Comparison of ENCODE assay signal across 20 mouse cellular contexts in the genomic region with DNA sequence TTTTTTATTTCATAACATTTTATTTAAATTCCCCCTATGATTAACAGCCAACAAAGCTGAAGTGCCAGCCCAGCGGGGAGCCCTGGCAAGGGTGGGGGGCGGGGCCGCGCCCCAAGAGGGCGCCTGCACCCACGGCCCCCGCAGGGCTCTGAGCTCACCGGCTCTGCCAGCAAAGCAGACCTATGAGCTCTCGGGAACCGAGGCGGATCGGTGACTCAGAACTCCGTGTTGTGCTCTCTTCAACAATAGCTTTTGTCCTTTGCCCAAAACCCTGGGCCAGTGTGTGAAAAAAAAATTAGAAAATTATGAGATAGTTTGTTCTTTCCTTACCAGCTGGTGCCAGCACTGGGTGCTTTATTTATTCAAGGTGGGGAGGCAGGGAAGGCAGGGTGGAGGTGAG. TPM values are rescaled to one million over a fixed set of nuclear protein-coding genes. Genes with fewer than 3 reads are reported as not detected.
DNase-seq lines count a peak whose midpoint lies in the region; ATAC-seq and TF ChIP-seq lines count a peak whose summit lies in the region.
"Had no signal": no experiment of that assay in that cellular context is flagged by ENCODE, and none has a peak within 500 bp of the region (broad histone marks: within the 10 kb centered on the region; RNA-seq: fewer than 3 reads in every experiment).

No protein-coding gene starts in this region.

- WGBS in heart, embryonic 13.5 days, result 55% methylated on average over 13 of the region's 13 CpGs
- WGBS in lung, adult 2 months, result 41% methylated on average over 13 of the region's 13 CpGs
- 38% methylated on average over 13 of the region's 13 CpGs for WGBS in stomach, postnatal 0 days
- 70% methylated on average over 13 of the region's 13 CpGs for WGBS in neural tube, embryonic 15.5 days

- no peak overlapping the region for H3K4me3 ChIP-seq in heart, embryonic 13.5 days
- H3K4me3 ChIP-seq in lung, adult 2 months (replicated peaks; ENCODE audit: extremely low read depth, low read depth, low read length), result no peak overlapping the region
- H3K4me3 ChIP-seq in stomach, postnatal 0 days (ENCODE audit: low read depth, low read length), result no peak overlapping the region
- no peak overlapping the region for H3K4me3 ChIP-seq in neural tube, embryonic 15.5 days (replicated peaks)
- H3K4me3 ChIP-seq: embryonic facial prominence, embryonic 15.5 days; forebrain, embryonic 10.5 days; gastrocnemius, adult 2 months; left cerebral cortex, adult 2 months; liver, embryonic 12.5 days had no signal

- no peak for DNase-seq in heart, adult 18-20 months
- peak; percentile 49 for DNase-seq in lung, postnatal 25 days (ENCODE audit: low spot score)
- DNase-seq in lung, adult 2 months, result no peak
- peak; percentile 26 to 31 for DNase-seq in adrenal gland, postnatal 36 days
- peak; percentile 78 for DNase-seq in stomach, postnatal 0 days (ENCODE audit: low spot score)
- DNase-seq: B cell, adult 2 months; cerebellum, adult 9-11 months; embryo, embryonic 11 days; gastrocnemius, adult 2 months; heart, postnatal 4 days; kidney, adult 2 months; kidney, postnatal 14 days; right cerebral cortex, postnatal 25 days had no signal

- H3K27me3 ChIP-seq in heart, embryonic 13.5 days (replicated peaks), result 0 out of 2 replicates have a peak, but pooled peaks cover under 1% of the 10 kb centered on the region
- no peaks in the 10 kb centered on the region for H3K27me3 ChIP-seq in stomach, postnatal 0 days (ENCODE audit: control insufficient read depth, insufficient read depth, low read length)
- peaks cover 12% of the 10 kb centered on the region for H3K27me3 ChIP-seq in neural tube, embryonic 15.5 days (replicated peaks)

- no peak for TF ChIP-seq CTCF in lung, adult 2 months (IDR thresholded peaks at IDR 0.05; ENCODE audit: insufficient read depth, low read length)
- TF ChIP-seq CTCF in stomach, postnatal 0 days (IDR thresholded peaks at IDR 0.05; ENCODE audit: low read depth), result 0 out of 2 replicates have a peak, but pooled peaks have one; percentile 10

- no peak for TF ChIP-seq POLR2A in lung, adult 2 months (IDR thresholded peaks at IDR 0.05; ENCODE audit: borderline replicate concordance, extremely low read depth, low read depth, low read length)

- no peak overlapping the region for H3K4me2 ChIP-seq in heart, embryonic 13.5 days
- H3K4me2 ChIP-seq in stomach, postnatal 0 days (replicated peaks; ENCODE audit: low read depth), result peak overlapping the region; percentile 14; the same call in 1 of the 2 replicates
- H3K4me2 ChIP-seq in neural tube, embryonic 15.5 days, result no peak overlapping the region
- H3K4me2 ChIP-seq: embryonic facial prominence, embryonic 15.5 days; liver, embryonic 12.5 days had no signal

- peak overlapping the region; percentile 55 for H3K9ac ChIP-seq in heart, embryonic 13.5 days
- no peak overlapping the region for H3K9ac ChIP-seq in stomach, postnatal 0 days (ENCODE audit: low read length)
- H3K9ac ChIP-seq in neural tube, embryonic 15.5 days (replicated peaks), result no peak overlapping the region
- H3K9ac ChIP-seq: embryonic facial prominence, embryonic 15.5 days; liver, embryonic 12.5 days had no signal

- H3K9me3 ChIP-seq in heart, embryonic 13.5 days, result no peaks in the 10 kb centered on the region
- H3K9me3 ChIP-seq in stomach, postnatal 0 days (ENCODE audit: control insufficient read depth, low read length), result no peaks in the 10 kb centered on the region
- no peaks in the 10 kb centered on the region for H3K9me3 ChIP-seq in neural tube, embryonic 15.5 days (replicated peaks)
- H3K9me3 ChIP-seq: embryonic facial prominence, embryonic 15.5 days; liver, embryonic 12.5 days had no signal

- TF ChIP-seq EP300 in stomach, postnatal 0 days (optimal IDR thresholded peaks at IDR 0.05), result no peak

- peaks cover 76% of the 10 kb centered on the region for H3K4me1 ChIP-seq in heart, embryonic 13.5 days
- H3K4me1 ChIP-seq in lung, adult 2 months (ENCODE audit: control insufficient read depth, insufficient read depth, low read length), result peaks cover 5% of the 10 kb centered on the region; the same call in 1 of the 2 replicates
- H3K4me1 ChIP-seq in stomach, postnatal 0 days (replicated peaks; ENCODE audit: control insufficient read depth, insufficient read depth), result 0 out of 2 replicates have a peak, but pooled peaks cover 5% of the 10 kb centered on the region
- peaks cover 27% of the 10 kb centered on the region for H3K4me1 ChIP-seq in neural tube, embryonic 15.5 days
- H3K4me1 ChIP-seq: liver, embryonic 12.5 days had no signal

- H3K27ac ChIP-seq in heart, embryonic 13.5 days (replicated peaks), result 0 out of 2 replicates have a peak overlapping the region, but pooled peaks have one; percentile 70
- H3K27ac ChIP-seq in stomach, postnatal 0 days (replicated peaks), result peak overlapping the region; percentile 85
- H3K27ac ChIP-seq in neural tube, embryonic 15.5 days (replicated peaks), result no peak overlapping the region
- H3K27ac ChIP-seq: forebrain, embryonic 10.5 days; gastrocnemius, adult 2 months; hindbrain, postnatal 0 days; left cerebral cortex, adult 2 months; liver, embryonic 12.5 days had no signal

- no peaks in the 10 kb centered on the region for H3K36me3 ChIP-seq in heart, embryonic 13.5 days
- H3K36me3 ChIP-seq in stomach, postnatal 0 days (ENCODE audit: control insufficient read depth, insufficient read depth, low read length), result no peaks in the 10 kb centered on the region
- H3K36me3 ChIP-seq in neural tube, embryonic 15.5 days, result no peaks in the 10 kb centered on the region
- H3K36me3 ChIP-seq: embryonic facial prominence, embryonic 15.5 days; liver, embryonic 12.5 days had no signal

- ATAC-seq in heart, embryonic 13.5 days (ENCODE audit: extremely low read depth, insufficient number of reproducible peaks, low FRiP score, low TSS enrichment), result no peak
- ATAC-seq in stomach, postnatal 0 days (ENCODE audit: low FRiP score, low TSS enrichment), result peak; percentile 86
- no peak for ATAC-seq in neural tube, embryonic 15.5 days (ENCODE audit: low FRiP score)
- ATAC-seq: hindbrain, postnatal 0 days; liver, embryonic 12.5 days had no signal

RNA-seq across cellular contexts. Expression of a gene that starts 15.9 kb away (rescaled TPM):
- 18.3 and 20.2 TPM in 2 replicates for polyA plus RNA-seq in heart, embryonic 13.5 days (2015; fragmentation: Nextera tagmentation; extraction: Ambion mirVana)
- 10 to 100 TPM; 35.9 to 41.1 TPM for total RNA-seq in heart, adult 18-20 months (2021)
- polyA plus RNA-seq in lung, adult 2 months (2012; rRNA removed), result 68.7 and 72.5 TPM in 2 replicates
- 1 to 10 TPM; 2.4 to 5.7 TPM for total RNA-seq in adrenal gland, postnatal 36 days (2021)
- polyA plus RNA-seq in stomach, postnatal 0 days (2015; fragmentation: Nextera tagmentation; extraction: Ambion mirVana), result 9.4 and 10.3 TPM in 2 replicates
- polyA plus RNA-seq in neural tube, embryonic 15.5 days (2015; fragmentation: Nextera tagmentation; extraction: Ambion mirVana), result 11.0 and 12.3 TPM in 2 replicates

Comparison
In these comparisons a context has a peak if more than half of its experiments do, and no peak if none do; other contexts are left out.
1. DNase-seq: peak in lung, postnatal 25 days (single experiment), adrenal gland, postnatal 36 days (2 of 2) and stomach, postnatal 0 days (single experiment); none in heart, adult 18-20 months (0 of 2) and lung, adult 2 months (single experiment).